ENCODE assay signal across 9 mouse cellular contexts in genomic region chr11:109358549-109358948, GRCm38 (mm10). TPM values are rescaled to one million over a fixed set of nuclear protein-coding genes. Genes with fewer than 3 reads are reported as not detected.
DNase-seq lines count a peak whose midpoint lies in the region; ATAC-seq and TF ChIP-seq lines count a peak whose summit lies in the region.
"Had no signal": no experiment of that assay in that cellular context is flagged by ENCODE, and none has a peak within 500 bp of the region (broad histone marks: within the 10 kb centered on the region; RNA-seq: fewer than 3 reads in every experiment).

No protein-coding gene starts in this region.

- H3K4me3 ChIP-seq in neural tube, embryonic 13.5 days, result no peak overlapping the region
- H3K4me3 ChIP-seq in heart, embryonic 16.5 days (ENCODE audit: low read length), result no peak overlapping the region
- H3K4me3 ChIP-seq in small intestine, adult 2 months (ENCODE audit: low read depth, low read length), result no peak overlapping the region

- ATAC-seq in neural tube, embryonic 13.5 days (ENCODE audit: low read depth), result no peak
- ATAC-seq in heart, embryonic 16.5 days (replicated peaks; ENCODE audit: extremely low read depth, insufficient read depth, low FRiP score), result peak; percentile 19; the same call in 1 of the 2 replicates
- ATAC-seq in erythroblast, adult 5-6 weeks (replicated peaks; ENCODE audit: low FRiP score, poor library complexity, severe bottlenecking), result no peak

- no peak for TF ChIP-seq POLR2A in small intestine, adult 2 months (IDR thresholded peaks at IDR 0.05; ENCODE audit: low read depth, low read length)

- peak; percentile 91 for DNase-seq in heart, adult 11 months
- no peak for DNase-seq in heart, adult 8-10 months (ENCODE audit: low spot score)
- no peak for DNase-seq in neural tube, embryonic 10.5 days (ENCODE audit: extremely low spot score, low spot score)
- no peak for DNase-seq in kidney, postnatal 36 days

- H3K4me1 ChIP-seq in neural tube, embryonic 13.5 days (replicated peaks), result peaks cover 39% of the 10 kb centered on the region
- peaks cover 34% of the 10 kb centered on the region for H3K4me1 ChIP-seq in heart, embryonic 16.5 days (ENCODE audit: control insufficient read depth, insufficient read depth, low read length)
- H3K4me1 ChIP-seq in small intestine, adult 2 months (ENCODE audit: control insufficient read depth, insufficient read depth, insufficient read length, low read length), result peaks cover 34% of the 10 kb centered on the region

- 14% methylated on average over 3 of the region's 3 CpGs for WGBS in neural tube, embryonic 13.5 days
- WGBS in heart, embryonic 16.5 days, result 22% methylated on average over 3 of the region's 3 CpGs
- WGBS in small intestine, adult 2 months, result 34% methylated on average over 3 of the region's 3 CpGs

- H3K36me3 ChIP-seq in neural tube, embryonic 13.5 days, result no peaks in the 10 kb centered on the region
- H3K36me3 ChIP-seq in heart, embryonic 16.5 days (ENCODE audit: control insufficient read depth, insufficient read depth), result no peaks in the 10 kb centered on the region
- no peaks in the 10 kb centered on the region for H3K36me3 ChIP-seq in small intestine, adult 2 months (ENCODE audit: control insufficient read depth, insufficient read depth, low read length)

- no peak for TF ChIP-seq CTCF in small intestine, adult 2 months (IDR thresholded peaks at IDR 0.05; ENCODE audit: extremely low read depth, insufficient read length, insufficient replicate concordance, low read depth, low read length)

- no peak overlapping the region for H3K9ac ChIP-seq in neural tube, embryonic 13.5 days
- 0 out of 2 replicates have a peak overlapping the region, but pooled peaks have one; percentile 13 for H3K9ac ChIP-seq in heart, embryonic 16.5 days (ENCODE audit: low read length)

- peaks cover 16% of the 10 kb centered on the region for H3K27me3 ChIP-seq in neural tube, embryonic 13.5 days
- H3K27me3 ChIP-seq in heart, embryonic 16.5 days (ENCODE audit: control insufficient read depth, insufficient read depth, low read length), result no peaks in the 10 kb centered on the region
- H3K27me3 ChIP-seq in small intestine, adult 2 months (ENCODE audit: control insufficient read depth, insufficient read depth, low read length), result no peaks in the 10 kb centered on the region
- H3K27me3 ChIP-seq: CH12.LX had no signal

- H3K9me3 ChIP-seq in neural tube, embryonic 13.5 days, result no peaks in the 10 kb centered on the region
- no peaks in the 10 kb centered on the region for H3K9me3 ChIP-seq in heart, embryonic 16.5 days (replicated peaks; ENCODE audit: control insufficient read depth, low read length)

- H3K4me2 ChIP-seq in neural tube, embryonic 13.5 days, result no peak overlapping the region
- no peak overlapping the region for H3K4me2 ChIP-seq in heart, embryonic 16.5 days (ENCODE audit: low read depth, low read length)

- H3K27ac ChIP-seq in neural tube, embryonic 13.5 days (replicated peaks), result peak overlapping the region; percentile 54
- peak overlapping the region; percentile 77 for H3K27ac ChIP-seq in heart, embryonic 16.5 days (ENCODE audit: low read length)
- peak overlapping the region; percentile 37 for H3K27ac ChIP-seq in small intestine, adult 2 months (ENCODE audit: insufficient read depth, low read depth, low read length)

RNA-seq across cellular contexts. Expression of gene Gna13, which starts 4.1 kb away (rescaled TPM):
- total RNA-seq in heart, adult 8-10 months (2022), result 10 to 100 TPM; 25.4 to 29.3 (median 27.4) TPM
- 16.6 and 16.8 TPM in 2 replicates for polyA plus RNA-seq in neural tube, embryonic 13.5 days (2015; fragmentation: Nextera tagmentation; extraction: Ambion mirVana)
- 20.7 and 21.6 TPM in 2 replicates for polyA plus RNA-seq in heart, embryonic 16.5 days (2015; fragmentation: Nextera tagmentation; extraction: Ambion mirVana)
- 38.5 and 60.3 TPM in 2 replicates for polyA plus RNA-seq in small intestine, adult 2 months (2012; rRNA removed)
- total RNA-seq in erythroblast, adult 5-6 weeks (2015; ENCODE audit: low replicate concordance), result 23.4 and 30.0 TPM in 2 replicates
- total RNA-seq in erythroblast, adult 5-6 weeks (2017; ENCODE audit: low replicate concordance), result 23.4 TPM in 2 replicates

RNA-seq across cellular contexts. Expression of gene 9930022D16Rik, which starts 55.2 kb away (rescaled TPM):
- not detected for total RNA-seq in heart, adult 8-10 months (2022)
- polyA plus RNA-seq in neural tube, embryonic 13.5 days (2015; fragmentation: Nextera tagmentation; extraction: Ambion mirVana), result not detected in 2 replicates
- not detected in 2 replicates for polyA plus RNA-seq in heart, embryonic 16.5 days (2015; fragmentation: Nextera tagmentation; extraction: Ambion mirVana)
- polyA plus RNA-seq in small intestine, adult 2 months (2012; rRNA removed), result not detected in 2 replicates
- not detected in 2 replicates for total RNA-seq in erythroblast, adult 5-6 weeks (2015; ENCODE audit: low replicate concordance)
- total RNA-seq in erythroblast, adult 5-6 weeks (2017; ENCODE audit: low replicate concordance), result not detected in 2 replicates
